In the genomic region with DNA sequence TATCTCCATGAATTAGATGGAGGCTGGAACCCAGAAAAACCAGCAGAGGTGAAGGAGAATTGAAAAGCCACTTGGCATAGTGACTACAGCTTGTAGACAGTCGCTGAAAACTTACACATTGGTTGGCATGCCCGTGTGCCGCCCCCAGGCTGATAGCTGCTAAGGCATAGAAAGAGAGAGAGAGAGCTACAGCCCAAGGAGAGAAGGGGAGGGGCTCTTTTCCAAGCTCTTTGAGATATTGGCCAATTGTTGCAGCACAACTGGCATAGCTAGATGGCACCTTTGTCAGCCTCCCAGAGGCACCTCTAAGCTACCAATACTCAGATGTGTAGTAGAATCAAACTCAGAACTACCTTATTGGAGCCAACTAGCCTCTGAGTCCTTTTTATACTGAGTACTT, we compare ENCODE assay signal across 11 mouse cellular contexts. TPM values are rescaled to one million over a fixed set of nuclear protein-coding genes. Genes with fewer than 3 reads are reported as not detected.
DNase-seq lines count a peak whose midpoint lies in the region; ATAC-seq lines count a peak whose summit lies in the region.
"Had no signal": no experiment of that assay in that cellular context is flagged by ENCODE, and none has a peak within 500 bp of the region (broad histone marks: within the 10 kb centered on the region; RNA-seq: fewer than 3 reads in every experiment).

No protein-coding gene starts in this region.

- peaks cover 25% of the 10 kb centered on the region for H3K4me1 ChIP-seq in heart, embryonic 10.5 days
- peaks cover 32% of the 10 kb centered on the region for H3K4me1 ChIP-seq in limb, embryonic 15.5 days

- H3K9me3 ChIP-seq in heart, embryonic 10.5 days = no peaks in the 10 kb centered on the region
- H3K9me3 ChIP-seq in limb, embryonic 15.5 days = no peaks in the 10 kb centered on the region

- H3K9ac ChIP-seq in limb, embryonic 15.5 days = peak overlapping the region; percentile 83

- H3K27me3 ChIP-seq in heart, embryonic 10.5 days (ENCODE audit: insufficient read depth, poor library complexity, severe bottlenecking) = peaks cover 35% of the 10 kb centered on the region
- no peaks in the 10 kb centered on the region for H3K27me3 ChIP-seq in limb, embryonic 15.5 days

- H3K4me3 ChIP-seq in heart, embryonic 10.5 days = peak overlapping the region; percentile 80
- H3K4me3 ChIP-seq in limb, embryonic 15.5 days = peak overlapping the region; percentile 78

- H3K36me3 ChIP-seq in heart, embryonic 10.5 days = no peaks in the 10 kb centered on the region
- no peaks in the 10 kb centered on the region for H3K36me3 ChIP-seq in limb, embryonic 15.5 days

- peak overlapping the region; percentile 77 for H3K4me2 ChIP-seq in limb, embryonic 15.5 days

- DNase-seq in heart, embryonic 10.5 days (ENCODE audit: low spot score) = no peak
- DNase-seq in heart, adult 9 months (ENCODE audit: low spot score in 2 of 2) = no peak
- DNase-seq in right cerebral cortex, postnatal 14 days = peak; percentile 29
- DNase-seq in right cerebral cortex, adult 18-20 months = no peak
- no peak for DNase-seq in cerebellum, postnatal 10 days
- DNase-seq in adrenal gland, adult 2 months = no peak
- DNase-seq in lung, postnatal 14 days = no peak
- DNase-seq: thymus, postnatal 36 days had no signal

- H3K27ac ChIP-seq in heart, embryonic 10.5 days = peak overlapping the region; percentile 90; the same call in 1 of the 2 replicates
- H3K27ac ChIP-seq in limb, embryonic 15.5 days = peak overlapping the region; percentile 100

- no peak for ATAC-seq in limb, embryonic 15.5 days (ENCODE audit: insufficient number of reproducible peaks, low FRiP score, low TSS enrichment, low read depth)

- 45% methylated on average over 3 of the region's 3 CpGs for WGBS in heart, embryonic 10.5 days
- 34% methylated on average over 3 of the region's 3 CpGs for WGBS in limb, embryonic 15.5 days

RNA-seq across cellular contexts. Expression of a gene that starts 1.8 kb away (rescaled TPM):
- polyA plus RNA-seq in heart, embryonic 10.5 days (2016; fragmentation: Nextera tagmentation; extraction: Ambion mirVana) = 6.2 and 18.4 TPM in 2 replicates
- 36.0 and 44.2 TPM in 2 replicates for polyA plus RNA-seq in limb, embryonic 15.5 days (2015; fragmentation: Nextera tagmentation; extraction: Ambion mirVana)
- total RNA-seq in adrenal gland, adult 2 months (2021) = 1 to 10 TPM; 6.3 TPM
- polyA plus RNA-seq in adrenal gland, adult 2 months (2012; rRNA removed) = 25.4 and 29.5 TPM in 2 replicates

RNA-seq across cellular contexts. Expression of a gene that starts 17.1 kb away (rescaled TPM):
- not detected in 2 replicates for polyA plus RNA-seq in heart, embryonic 10.5 days (2016; fragmentation: Nextera tagmentation; extraction: Ambion mirVana)
- not detected in 2 replicates for polyA plus RNA-seq in limb, embryonic 15.5 days (2015; fragmentation: Nextera tagmentation; extraction: Ambion mirVana)
- not detected for total RNA-seq in adrenal gland, adult 2 months (2021)
- polyA plus RNA-seq in adrenal gland, adult 2 months (2012; rRNA removed) = not detected in 2 replicates
- total RNA-seq: gastrocnemius, postnatal 4 days; liver, adult 2 months had no signal
- polyA plus RNA-seq: liver, adult 2 months had no signal
